Mouse (Mus musculus): ENCODE results near the gene Cym. TPM values are rescaled to one million over a fixed set of nuclear protein-coding genes. Genes with fewer than 3 reads are reported as not detected.

The Cym gene
- polyA plus RNA-seq, 1 experiment from 2014 or later = 0.17 TPM

Other genes with a start within 250 kb of the Cym start
- gene Kcna3, start 185.6 kb downstream of the Cym start, polyA plus RNA-seq (2015; fragmentation: Nextera tagmentation; extraction: Ambion mirVana) = 1.1 and 1.4 TPM in 2 replicates
- gene Kcna2, start 120.6 kb downstream of the Cym start, polyA plus RNA-seq (2015; fragmentation: Nextera tagmentation; extraction: Ambion mirVana) = 0.08 TPM in 2 replicates
- gene Kcna10, start 38.7 kb downstream of the Cym start, polyA plus RNA-seq (2015; fragmentation: Nextera tagmentation; extraction: Ambion mirVana) = not detected in 2 replicates
- gene A630076J17Rik, start 8.9 kb upstream of the Cym start, polyA plus RNA-seq (2015; fragmentation: Nextera tagmentation; extraction: Ambion mirVana) = not detected in 2 replicates
- gene Prok1, start 18.0 kb upstream of the Cym start, polyA plus RNA-seq (2015; fragmentation: Nextera tagmentation; extraction: Ambion mirVana) = not detected in 2 replicates
- gene Lamtor5, start 57.1 kb upstream of the Cym start, polyA plus RNA-seq (2015; fragmentation: Nextera tagmentation; extraction: Ambion mirVana) = 192 and 199 TPM in 2 replicates
- gene Slc16a4, start 69.5 kb upstream of the Cym start, polyA plus RNA-seq (2015; fragmentation: Nextera tagmentation; extraction: Ambion mirVana) = 8.3 and 9.8 TPM in 2 replicates
- gene Rbm15, start 111.9 kb upstream of the Cym start, polyA plus RNA-seq (2015; fragmentation: Nextera tagmentation; extraction: Ambion mirVana) = 15.6 and 17.2 TPM in 2 replicates
- gene Kcnc4, start 237.8 kb upstream of the Cym start, polyA plus RNA-seq (2015; fragmentation: Nextera tagmentation; extraction: Ambion mirVana) = 0.26 and 0.31 TPM in 2 replicates

Measured in kidney, embryonic 15.5 days (tissue).